Mouse (Mus musculus): ENCODE results near the gene Dop1a. TPM values are rescaled to one million over a fixed set of nuclear protein-coding genes. Genes with fewer than 3 reads are reported as not detected.
A peak's percentile ranks its signal among the peaks of the same experiment; 100 is the strongest.

Dop1a gene
- polyA plus RNA-seq, 1 experiment, result 2.9 TPM

GRCm38 (mm10) chr9:86549637-86550162 is 82.7 kb downstream of the Dop1a start:
- peaks cover 13% of the 10 kb centered on the region for H3K4me1 ChIP-seq
- H3K36me3 ChIP-seq (replicated peaks; ENCODE audit: low read length), result peaks cover 96% of the 10 kb centered on the region
- no peak for TF ChIP-seq FLI1 (IDR thresholded peaks at IDR 0.05; ENCODE audit: low read length)
- TF ChIP-seq GATA1 (IDR thresholded peaks at IDR 0.05; ENCODE audit: borderline replicate concordance, low read length), result no peak
- no peak overlapping the region for H3K4me3 ChIP-seq (replicated peaks)
- no peaks in the 10 kb centered on the region for H3K27me3 ChIP-seq (replicated peaks)
- H3K9me3 ChIP-seq, result no peaks in the 10 kb centered on the region

GRCm38 (mm10) chr9:86550717-86551116 is 83.8 kb downstream of the Dop1a start:
- Histone ChIP-seq H3K36me3 (replicated peaks; ENCODE audit: low read length) (peaks cover 96% of the 10 kb centered on the region), H3K4me3 (replicated peaks) (no peak overlapping the region), H3K9me3 (no peaks in the 10 kb centered on the region), H3K4me1 (peaks cover 13% of the 10 kb centered on the region), H3K27me3 (replicated peaks) (no peaks in the 10 kb centered on the region)
- TF ChIP-seq GATA1 (IDR thresholded peaks at IDR 0.05; ENCODE audit: borderline replicate concordance, low read length) (no peak), FLI1 (IDR thresholded peaks at IDR 0.05; ENCODE audit: low read length) (no peak)

- no peak overlapping the region for H3K4me3 ChIP-seq (replicated peaks)
- no peaks in the 10 kb centered on the region for H3K27me3 ChIP-seq (replicated peaks)
- peaks cover 97% of the 10 kb centered on the region for H3K36me3 ChIP-seq (replicated peaks; ENCODE audit: low read length)
- H3K4me1 ChIP-seq, result no peaks in the 10 kb centered on the region
- TF ChIP-seq GATA1 (IDR thresholded peaks at IDR 0.05; ENCODE audit: borderline replicate concordance, low read length) (no peak), FLI1 (IDR thresholded peaks at IDR 0.05; ENCODE audit: low read length) (no peak)
- no peaks in the 10 kb centered on the region for H3K9me3 ChIP-seq
These were observed 86.9 kb downstream of the Dop1a start for GRCm38 (mm10) chr9:86553886-86554285.

GRCm38 (mm10) chr9:86554641-86555040 is 87.7 kb downstream of the Dop1a start:
- no peaks in the 10 kb centered on the region for H3K27me3 ChIP-seq (replicated peaks)
- TF ChIP-seq GATA1 (IDR thresholded peaks at IDR 0.05; ENCODE audit: borderline replicate concordance, low read length), result no peak
- TF ChIP-seq FLI1 (IDR thresholded peaks at IDR 0.05; ENCODE audit: low read length), result no peak
- peaks cover 96% of the 10 kb centered on the region for H3K36me3 ChIP-seq (replicated peaks; ENCODE audit: low read length)
- H3K4me1 ChIP-seq, result no peaks in the 10 kb centered on the region
- H3K9me3 ChIP-seq, result no peaks in the 10 kb centered on the region
- H3K4me3 ChIP-seq (replicated peaks), result no peak overlapping the region

GRCm38 (mm10) chr9:86560543-86560942 is 93.6 kb downstream of the Dop1a start:
- Histone ChIP-seq H3K36me3 (replicated peaks; ENCODE audit: low read length) (peaks cover 92% of the 10 kb centered on the region), H3K9me3 (no peaks in the 10 kb centered on the region), H3K27me3 (replicated peaks) (no peaks in the 10 kb centered on the region), H3K4me3 (replicated peaks) (no peak overlapping the region), H3K4me1 (no peaks in the 10 kb centered on the region)
- no peak for TF ChIP-seq FLI1 (IDR thresholded peaks at IDR 0.05; ENCODE audit: low read length)
- TF ChIP-seq GATA1 (IDR thresholded peaks at IDR 0.05; ENCODE audit: borderline replicate concordance, low read length), result no peak

GRCm38 (mm10) chr9:86569314-86569910 is 102.5 kb downstream of the Dop1a start:
- Histone ChIP-seq H3K4me1 (peaks cover 44% of the 10 kb centered on the region), H3K4me3 (replicated peaks) (no peak overlapping the region), H3K9me3 (no peaks in the 10 kb centered on the region), H3K36me3 (replicated peaks; ENCODE audit: low read length) (peaks cover 58% of the 10 kb centered on the region), H3K27me3 (replicated peaks) (no peaks in the 10 kb centered on the region)
- no peak for TF ChIP-seq FLI1 (IDR thresholded peaks at IDR 0.05; ENCODE audit: low read length)
- no peak for TF ChIP-seq GATA1 (IDR thresholded peaks at IDR 0.05; ENCODE audit: borderline replicate concordance, low read length)

GRCm38 (mm10) chr9:86570261-86570890 is 103.4 kb downstream of the Dop1a start:
- TF ChIP-seq GATA1 (IDR thresholded peaks at IDR 0.05; ENCODE audit: borderline replicate concordance, low read length) (no peak), FLI1 (IDR thresholded peaks at IDR 0.05; ENCODE audit: low read length) (no peak)
- Histone ChIP-seq H3K36me3 (replicated peaks; ENCODE audit: low read length) (peaks cover 48% of the 10 kb centered on the region), H3K27me3 (replicated peaks) (no peaks in the 10 kb centered on the region), H3K4me3 (replicated peaks) (peak overlapping the region; percentile 98), H3K9me3 (no peaks in the 10 kb centered on the region), H3K4me1 (peaks cover 44% of the 10 kb centered on the region)

- H3K4me3 ChIP-seq (replicated peaks), result peak overlapping the region; percentile 98
- peaks cover 44% of the 10 kb centered on the region for H3K4me1 ChIP-seq
- H3K9me3 ChIP-seq, result no peaks in the 10 kb centered on the region
- peaks cover 42% of the 10 kb centered on the region for H3K36me3 ChIP-seq (replicated peaks; ENCODE audit: low read length)
- H3K27me3 ChIP-seq (replicated peaks), result no peaks in the 10 kb centered on the region
- no peak for TF ChIP-seq FLI1 (IDR thresholded peaks at IDR 0.05; ENCODE audit: low read length)
- TF ChIP-seq GATA1 (IDR thresholded peaks at IDR 0.05; ENCODE audit: borderline replicate concordance, low read length), result no peak
These were observed 104.0 kb downstream of the Dop1a start for GRCm38 (mm10) chr9:86570946-86571345.

- H3K4me1 ChIP-seq, result peaks cover 47% of the 10 kb centered on the region
- H3K9me3 ChIP-seq, result no peaks in the 10 kb centered on the region
- TF ChIP-seq FLI1 (IDR thresholded peaks at IDR 0.05; ENCODE audit: low read length), result no peak
- no peak for TF ChIP-seq GATA1 (IDR thresholded peaks at IDR 0.05; ENCODE audit: borderline replicate concordance, low read length)
- H3K27me3 ChIP-seq (replicated peaks), result no peaks in the 10 kb centered on the region
- peaks cover 37% of the 10 kb centered on the region for H3K36me3 ChIP-seq (replicated peaks; ENCODE audit: low read length)
- H3K4me3 ChIP-seq (replicated peaks), result peak within 1 kb of the TSS; percentile 98
These were observed 104.7 kb downstream of the Dop1a start, which contains the start of the genes Pgm3 and Rwdd2a for GRCm38 (mm10) chr9:86571540-86572135. Gene Pgm3 (minus strand): TSS chr9:86571842. Gene Rwdd2a (plus strand): TSS chr9:86571991.

GRCm38 (mm10) chr9:86572196-86572595 is 105.2 kb downstream of the Dop1a start:
- no peak for TF ChIP-seq FLI1 (IDR thresholded peaks at IDR 0.05; ENCODE audit: low read length)
- no peak for TF ChIP-seq GATA1 (IDR thresholded peaks at IDR 0.05; ENCODE audit: borderline replicate concordance, low read length)
- peaks cover 31% of the 10 kb centered on the region for H3K36me3 ChIP-seq (replicated peaks; ENCODE audit: low read length)
- peak overlapping the region; percentile 98 for H3K4me3 ChIP-seq (replicated peaks)

More at GRCm38 (mm10) chr9:86572196-86572595, 105.2 kb downstream of the Dop1a start:
- Histone ChIP-seq H3K27me3 (replicated peaks) (no peaks in the 10 kb centered on the region), H3K4me1 (peaks cover 47% of the 10 kb centered on the region), H3K9me3 (no peaks in the 10 kb centered on the region)

Measured in megakaryocyte, embryonic 14.5 days (primary cell).